ENCODE assay signal across 9 mouse cellular contexts in the genomic region with DNA sequence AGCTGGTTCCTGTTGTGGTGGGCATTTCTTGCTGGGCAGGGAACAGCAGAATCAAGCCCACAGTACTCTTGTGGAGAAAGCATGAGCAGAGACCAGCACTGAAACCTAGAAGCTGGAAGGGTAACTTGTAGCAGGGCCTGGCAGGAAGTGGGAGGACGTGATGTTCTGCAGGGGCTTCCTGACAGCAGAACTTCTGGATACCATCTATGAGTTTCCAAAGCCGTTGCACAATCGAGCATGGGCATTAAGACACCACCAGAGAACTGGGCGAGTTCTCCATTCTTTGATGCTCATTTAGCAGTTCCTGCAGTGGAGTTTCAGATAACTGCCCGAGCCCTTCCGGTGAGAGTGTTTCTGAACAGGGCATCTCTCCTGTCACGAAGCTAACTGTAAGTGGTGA. TPM values are rescaled to one million over a fixed set of nuclear protein-coding genes. Genes with fewer than 3 reads are reported as not detected.
A peak's percentile ranks its signal among the peaks of the same experiment; 100 is the strongest.
DNase-seq lines count a peak whose midpoint lies in the region; TF ChIP-seq lines count a peak whose summit lies in the region.
"Had no signal": no experiment of that assay in that cellular context is flagged by ENCODE, and none has a peak within 500 bp of the region (broad histone marks: within the 10 kb centered on the region; RNA-seq: fewer than 3 reads in every experiment).

No protein-coding gene starts in this region.

- H3K4me3 ChIP-seq in lung, adult 2 months (replicated peaks; ENCODE audit: extremely low read depth, low read depth, low read length), result no peak overlapping the region

- H3K4me1 ChIP-seq in lung, adult 2 months (ENCODE audit: control insufficient read depth, insufficient read depth, low read length), result no peaks in the 10 kb centered on the region; the same call in 1 of the 2 replicates

- TF ChIP-seq POLR2A in lung, adult 2 months (IDR thresholded peaks at IDR 0.05; ENCODE audit: borderline replicate concordance, extremely low read depth, low read depth, low read length), result no peak

- TF ChIP-seq CTCF in lung, adult 2 months (IDR thresholded peaks at IDR 0.05; ENCODE audit: insufficient read depth, low read length), result no peak

- peak; percentile 6 for DNase-seq in adrenal gland, adult 8-10 months
- no peak for DNase-seq in adrenal gland, postnatal 25 days
- DNase-seq in lung, adult 18-20 months, result peak; percentile 44 to 46
- no peak for DNase-seq in lung, adult 2 months
- DNase-seq in lung, postnatal 14 days, result peak; percentile 35
- DNase-seq in thymus, postnatal 36 days, result peak; percentile 47
- DNase-seq in embryo, embryonic 9.5 days (ENCODE audit: extremely low spot score), result no peak
- DNase-seq in c-Kit-positive CD71-positive TER-119-positive erythroid progenitor cells, embryonic 14.5 days (ENCODE audit: low spot score), result no peak
- DNase-seq: kidney, postnatal 4 days had no signal

- WGBS in lung, adult 2 months, result 56% methylated on average over 7 of the region's 7 CpGs

RNA-seq across cellular contexts. Expression of a gene that starts 6.6 kb away (rescaled TPM):
- 10 to 100 TPM in 3 of 4 experiments, 1 to 10 TPM in 1; 7.7 to 17.4 (median 13.7) TPM for total RNA-seq in adrenal gland, adult 8-10 months (2022)
- 7.7 and 8.3 TPM in 2 replicates for total RNA-seq in adrenal gland, postnatal 25 days (2021)
- polyA plus RNA-seq in lung, adult 2 months (2012; rRNA removed), result 3.8 and 6.4 TPM in 2 replicates

Comparison
In these comparisons a context has a peak if more than half of its experiments do, and no peak if none do; other contexts are left out.
1. DNase-seq: peak in adrenal gland, adult 8-10 months (single experiment), lung, adult 18-20 months (2 of 2), lung, postnatal 14 days (single experiment) and thymus, postnatal 36 days (2 of 2); none in adrenal gland, postnatal 25 days (single experiment), lung, adult 2 months (single experiment), embryo, embryonic 9.5 days (single experiment) and c-Kit-positive CD71-positive TER-119-positive erythroid progenitor cells, embryonic 14.5 days (single experiment).